Mouse (Mus musculus): ENCODE measurements at regions not wholly inside any gene's neighbourhood (a gene's known extent, or its start where the extent isn't known, plus 50 kb on each side); places are given as distances from the start of the nearest gene placed in this dataset.

DNA sequence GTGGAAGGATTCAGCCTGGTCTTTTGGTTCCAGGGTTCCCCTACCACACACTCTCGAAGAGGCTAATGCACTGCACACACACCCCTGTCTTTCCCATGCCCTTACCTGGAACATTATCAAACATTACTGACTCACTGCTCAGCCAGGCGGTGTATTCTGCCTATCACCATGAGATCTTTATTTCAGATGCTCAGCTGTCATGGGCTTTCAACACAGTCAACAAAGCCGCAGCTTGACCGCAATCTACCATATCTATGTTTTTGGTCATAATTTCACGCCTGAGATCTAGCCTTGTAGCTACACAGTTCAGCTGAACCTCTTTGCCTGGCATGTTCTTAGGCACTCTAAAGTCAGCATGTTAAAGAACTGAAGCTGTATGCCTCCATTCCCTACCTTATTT is 589.9 kb upstream of the Klf4 start:
- Histone ChIP-seq H3K9me3 (no peaks in the 10 kb centered on the region), H3K9ac (no peak overlapping the region), H3K27me3 (replicated peaks) (no peaks in the 10 kb centered on the region), H3K4me1 (no peaks in the 10 kb centered on the region), H3K4me3 (no peak overlapping the region), H3K4me2 (replicated peaks) (no peak overlapping the region), H3K27ac (no peak overlapping the region), H3K36me3 (no peaks in the 10 kb centered on the region)
- WGBS = 95% methylated on average over 5 of the region's 5 CpGs
- no peak for ATAC-seq (ENCODE audit: low FRiP score, low read depth)

DNA sequence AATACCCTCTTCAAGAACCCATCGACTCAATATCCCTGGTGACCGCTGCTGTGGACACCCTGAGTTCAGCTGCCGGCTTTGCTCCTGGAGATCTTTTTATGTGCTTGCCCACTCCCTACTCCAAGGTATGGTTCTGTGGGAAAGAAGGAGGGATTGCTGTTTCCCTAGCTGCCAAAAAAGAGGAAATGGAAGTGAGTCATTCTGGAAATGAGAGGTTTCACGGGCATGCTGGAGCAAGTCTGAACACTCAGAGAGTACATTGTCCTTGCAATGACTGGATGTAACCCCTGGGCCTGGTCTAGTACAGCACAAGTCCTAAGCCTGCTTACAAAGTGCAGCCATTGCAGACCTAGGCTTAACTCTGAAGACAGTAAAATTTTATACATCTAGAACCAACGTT is 589.4 kb upstream of the Klf4 start:
- WGBS = 92% methylated on average over 5 of the region's 5 CpGs
- Histone ChIP-seq H3K4me2 (replicated peaks) (no peak overlapping the region), H3K27ac (no peak overlapping the region), H3K4me1 (no peaks in the 10 kb centered on the region), H3K9ac (no peak overlapping the region), H3K36me3 (no peaks in the 10 kb centered on the region), H3K27me3 (replicated peaks) (no peaks in the 10 kb centered on the region), H3K9me3 (no peaks in the 10 kb centered on the region), H3K4me3 (no peak overlapping the region)
- ATAC-seq (ENCODE audit: low FRiP score, low read depth) = no peak

- Histone ChIP-seq H3K4me3 (no peak overlapping the region), H3K4me2 (replicated peaks) (no peak overlapping the region), H3K36me3 (no peaks in the 10 kb centered on the region), H3K9me3 (no peaks in the 10 kb centered on the region), H3K27ac (no peak overlapping the region), H3K9ac (no peak overlapping the region), H3K27me3 (replicated peaks) (no peaks in the 10 kb centered on the region), H3K4me1 (no peaks in the 10 kb centered on the region)
- 88% methylated on average over 11 of the region's 11 CpGs for WGBS
- no peak for ATAC-seq (ENCODE audit: low FRiP score, low read depth)
Observed at GRCm38 (mm10) chr4:56120357-56120756, 588.1 kb upstream of the Klf4 start.

GRCm38 (mm10) chr4:56113701-56114196 is 581.5 kb upstream of the Klf4 start:
- 26% methylated on average over 10 of the region's 10 CpGs for WGBS
- H3K36me3 ChIP-seq = no peaks in the 10 kb centered on the region
- H3K9ac ChIP-seq = no peak overlapping the region
- peaks cover 11% of the 10 kb centered on the region for H3K4me1 ChIP-seq
- H3K4me3 ChIP-seq = no peak overlapping the region
- no peaks in the 10 kb centered on the region for H3K27me3 ChIP-seq (replicated peaks)
- ATAC-seq (ENCODE audit: low FRiP score, low read depth) = no peak
- H3K27ac ChIP-seq = 0 out of 2 replicates have a peak overlapping the region, but pooled peaks have one; percentile 12
- peak overlapping the region; percentile 43 for H3K4me2 ChIP-seq (replicated peaks)
- no peaks in the 10 kb centered on the region for H3K9me3 ChIP-seq

GRCm38 (mm10) chr4:56112931-56113700 is 580.9 kb upstream of the Klf4 start:
- peaks cover 11% of the 10 kb centered on the region for H3K4me1 ChIP-seq
- no peak overlapping the region for H3K4me3 ChIP-seq
- no peaks in the 10 kb centered on the region for H3K27me3 ChIP-seq (replicated peaks)
- H3K36me3 ChIP-seq = no peaks in the 10 kb centered on the region
- ATAC-seq (ENCODE audit: low FRiP score, low read depth) = no peak
- whole genome bisulfite sequencing = 60% methylated on average over 9 of the region's 9 CpGs
- no peak overlapping the region for H3K27ac ChIP-seq
- peak overlapping the region; percentile 43 for H3K4me2 ChIP-seq (replicated peaks)
- no peaks in the 10 kb centered on the region for H3K9me3 ChIP-seq
- no peak overlapping the region for H3K9ac ChIP-seq

DNA sequence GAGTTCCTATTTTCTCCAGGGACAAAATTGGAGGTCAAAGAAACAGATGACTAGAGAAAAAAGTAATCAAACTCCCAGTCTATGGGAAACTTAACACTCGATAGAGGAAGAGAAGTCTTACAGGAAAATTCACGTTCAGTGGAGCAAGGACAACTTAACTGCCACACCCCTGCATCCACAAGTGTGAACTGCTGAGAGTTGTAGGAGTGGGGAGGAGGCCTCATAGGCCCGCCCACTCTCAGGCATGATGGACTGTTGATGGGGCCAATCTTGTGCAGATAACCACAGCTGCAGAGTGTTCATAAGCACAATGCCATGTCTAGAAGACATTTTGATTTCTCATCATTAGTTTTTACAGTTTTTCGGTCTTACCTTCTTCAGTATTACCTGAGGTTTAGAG is 574.7 kb upstream of the Klf4 start:
- Histone ChIP-seq H3K9ac (no peak overlapping the region), H3K27me3 (replicated peaks) (no peaks in the 10 kb centered on the region), H3K9me3 (no peaks in the 10 kb centered on the region), H3K4me2 (replicated peaks) (no peak overlapping the region), H3K4me1 (no peaks in the 10 kb centered on the region), H3K36me3 (no peaks in the 10 kb centered on the region), H3K4me3 (no peak overlapping the region), H3K27ac (no peak overlapping the region)
- no peak for ATAC-seq (ENCODE audit: low FRiP score, low read depth)
- 78% methylated on average over 4 of the region's 4 CpGs for WGBS

- Histone ChIP-seq H3K27me3 (replicated peaks) (no peaks in the 10 kb centered on the region), H3K4me2 (replicated peaks) (no peak overlapping the region), H3K4me3 (no peak overlapping the region), H3K27ac (no peak overlapping the region), H3K36me3 (no peaks in the 10 kb centered on the region), H3K9ac (no peak overlapping the region), H3K9me3 (no peaks in the 10 kb centered on the region), H3K4me1 (no peaks in the 10 kb centered on the region)
- 89% methylated on average over 3 of the region's 3 CpGs for WGBS
- ATAC-seq (ENCODE audit: low FRiP score, low read depth) = no peak
Observed at GRCm38 (mm10) chr4:56102314-56102713, 570.0 kb upstream of the Klf4 start.

DNA sequence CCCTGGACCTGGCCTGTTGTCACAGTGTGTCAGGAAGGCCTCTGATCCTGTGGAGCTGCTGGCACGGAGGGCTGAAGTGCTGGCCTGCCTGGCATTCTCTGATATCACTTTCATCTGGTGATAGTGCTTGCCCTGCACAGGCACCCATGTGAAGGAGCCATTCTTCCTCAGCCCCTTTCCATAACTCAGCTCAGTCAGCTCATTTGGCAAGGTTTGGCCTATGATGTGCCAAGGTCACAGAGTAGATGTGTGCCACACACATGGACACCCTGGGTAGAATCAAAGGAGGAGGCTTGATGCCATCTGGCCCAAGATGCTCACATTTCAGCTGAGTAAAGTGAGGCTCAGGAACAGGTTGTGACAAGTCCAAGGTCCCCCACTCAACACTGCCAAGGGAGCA is 558.5 kb upstream of the Klf4 start:
- Histone ChIP-seq H3K36me3 (no peaks in the 10 kb centered on the region), H3K9me3 (no peaks in the 10 kb centered on the region), H3K4me2 (replicated peaks) (no peak overlapping the region), H3K27ac (no peak overlapping the region), H3K4me1 (peaks cover 9% of the 10 kb centered on the region; the same call in 1 of the 2 replicates), H3K9ac (no peak overlapping the region), H3K4me3 (no peak overlapping the region), H3K27me3 (replicated peaks) (no peaks in the 10 kb centered on the region)
- 77% methylated on average over 1 of the region's 1 CpGs for WGBS
- no peak for ATAC-seq (ENCODE audit: low FRiP score, low read depth)

DNA sequence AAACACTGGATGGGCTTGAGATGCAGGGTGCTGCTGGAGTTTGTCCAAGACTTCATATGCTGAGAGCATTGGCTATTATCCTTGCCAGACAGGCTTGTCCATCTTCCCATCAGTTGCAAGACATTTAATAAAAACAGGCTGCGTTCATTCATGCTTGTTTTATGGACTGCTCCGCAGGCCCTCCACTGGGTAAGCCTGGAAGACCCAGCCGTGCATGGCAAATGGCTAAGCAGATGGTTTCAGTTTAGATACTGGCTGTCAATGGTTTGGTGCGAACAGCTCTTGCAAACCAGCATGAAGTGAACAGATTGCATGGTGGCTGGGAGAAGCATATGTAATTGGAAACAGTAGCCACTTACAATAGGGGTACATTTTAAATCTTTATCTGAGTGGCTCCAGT is 556.4 kb upstream of the Klf4 start:
- peak; percentile 74 for ATAC-seq (ENCODE audit: low FRiP score, low read depth)
- Histone ChIP-seq H3K36me3 (no peaks in the 10 kb centered on the region), H3K27ac (no peak overlapping the region), H3K4me3 (no peak overlapping the region), H3K9me3 (no peaks in the 10 kb centered on the region), H3K4me1 (peaks cover 9% of the 10 kb centered on the region; the same call in 1 of the 2 replicates), H3K27me3 (replicated peaks) (no peaks in the 10 kb centered on the region), H3K4me2 (replicated peaks) (no peak overlapping the region), H3K9ac (no peak overlapping the region)
- 15% methylated on average over 4 of the region's 4 CpGs for WGBS

GRCm38 (mm10) chr4:56086306-56086705 is 554.0 kb upstream of the Klf4 start:
- Histone ChIP-seq H3K36me3 (no peaks in the 10 kb centered on the region), H3K27me3 (replicated peaks) (no peaks in the 10 kb centered on the region), H3K4me3 (no peak overlapping the region), H3K4me1 (peaks cover 9% of the 10 kb centered on the region; the same call in 1 of the 2 replicates), H3K4me2 (replicated peaks) (no peak overlapping the region), H3K27ac (no peak overlapping the region), H3K9me3 (no peaks in the 10 kb centered on the region), H3K9ac (no peak overlapping the region)
- ATAC-seq (ENCODE audit: low FRiP score, low read depth) = no peak

DNA sequence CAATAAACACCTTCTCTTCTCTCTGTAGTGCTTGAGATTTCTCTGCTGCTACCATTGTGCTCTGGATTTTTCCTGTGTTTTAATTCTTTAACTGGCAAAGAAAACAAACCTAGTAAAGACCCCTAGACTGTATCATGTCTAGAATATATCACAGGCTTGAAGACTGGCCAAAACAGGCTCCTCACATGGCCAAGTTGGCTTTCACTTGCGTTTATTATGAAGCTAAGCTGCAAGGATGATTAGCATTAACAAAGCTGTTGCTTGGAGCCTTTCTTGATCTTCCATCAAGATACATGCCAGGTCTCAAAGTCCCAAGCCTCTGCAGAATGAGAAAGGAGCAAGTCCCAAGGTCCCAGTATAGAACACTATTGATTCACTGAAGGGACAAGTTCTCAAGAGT is 551.9 kb upstream of the Klf4 start:
- H3K9ac ChIP-seq = no peak overlapping the region
- H3K27ac ChIP-seq = no peak overlapping the region
- no peak overlapping the region for H3K4me2 ChIP-seq (replicated peaks)
- no peaks in the 10 kb centered on the region for H3K27me3 ChIP-seq (replicated peaks)
- no peaks in the 10 kb centered on the region for H3K36me3 ChIP-seq
- 85% methylated on average over 1 of the region's 1 CpGs for WGBS
- no peaks in the 10 kb centered on the region for H3K9me3 ChIP-seq
- H3K4me3 ChIP-seq = no peak overlapping the region
- peaks cover 2% of the 10 kb centered on the region; the same call in 1 of the 2 replicates for H3K4me1 ChIP-seq
- no peak for ATAC-seq (ENCODE audit: low FRiP score, low read depth)

- H3K27ac ChIP-seq = no peak overlapping the region
- H3K9me3 ChIP-seq = no peaks in the 10 kb centered on the region
- H3K27me3 ChIP-seq (replicated peaks) = no peaks in the 10 kb centered on the region
- no peak overlapping the region for H3K9ac ChIP-seq
- H3K4me1 ChIP-seq = no peaks in the 10 kb centered on the region
- ATAC-seq (ENCODE audit: low FRiP score, low read depth) = no peak
- H3K4me3 ChIP-seq = no peak overlapping the region
- no peak overlapping the region for H3K4me2 ChIP-seq (replicated peaks)
- no peaks in the 10 kb centered on the region for H3K36me3 ChIP-seq
- WGBS = 89% methylated on average over 5 of the region's 5 CpGs
Observed at GRCm38 (mm10) chr4:56082411-56082810, 550.1 kb upstream of the Klf4 start.

DNA sequence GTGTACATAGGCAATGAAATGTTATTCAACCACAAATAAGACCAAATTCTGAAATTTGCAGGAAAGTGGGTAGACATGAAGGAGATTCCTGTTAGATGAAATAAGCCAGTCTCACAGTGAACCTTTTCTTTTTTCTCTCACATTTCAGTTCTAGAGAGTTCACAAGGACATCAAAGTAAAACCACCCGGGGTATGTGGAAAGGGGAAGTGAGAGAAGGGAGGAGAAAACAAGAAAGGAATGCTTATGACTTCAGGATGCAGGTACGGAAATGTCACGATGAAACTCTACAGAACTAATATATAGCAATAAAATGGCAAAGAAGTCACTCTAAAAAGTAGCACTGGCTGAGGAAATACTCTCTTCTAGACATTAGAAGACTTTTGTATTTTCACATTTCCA is 548.7 kb upstream of the Klf4 start:
- no peak for ATAC-seq (ENCODE audit: low FRiP score, low read depth)
- Histone ChIP-seq H3K27me3 (replicated peaks) (no peaks in the 10 kb centered on the region), H3K4me3 (no peak overlapping the region), H3K27ac (no peak overlapping the region), H3K4me1 (no peaks in the 10 kb centered on the region), H3K9ac (no peak overlapping the region), H3K36me3 (no peaks in the 10 kb centered on the region), H3K9me3 (no peaks in the 10 kb centered on the region), H3K4me2 (replicated peaks) (no peak overlapping the region)
- 82% methylated on average over 3 of the region's 3 CpGs for WGBS
